15 mouse cellular contexts compared by ENCODE assay signal in the genomic region with DNA sequence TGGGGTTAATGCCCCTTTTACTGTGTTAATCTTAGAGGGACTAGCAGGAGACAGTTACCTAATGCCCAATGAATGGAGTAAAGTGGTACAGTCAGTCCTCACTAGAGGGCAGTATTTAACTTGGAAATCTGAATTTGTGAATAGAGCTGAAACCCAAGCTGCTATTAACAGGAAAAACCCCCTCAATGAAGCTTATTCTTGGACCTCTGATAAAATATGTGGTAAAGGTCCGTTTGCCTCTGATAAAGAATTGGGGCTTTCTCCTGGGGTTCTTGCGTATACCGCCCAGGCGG. TPM values are rescaled to one million over a fixed set of nuclear protein-coding genes. Genes with fewer than 3 reads are reported as not detected.
DNase-seq lines count a peak whose midpoint lies in the region; ATAC-seq and TF ChIP-seq lines count a peak whose summit lies in the region.
"Had no signal": no experiment of that assay in that cellular context is flagged by ENCODE, and none has a peak within 500 bp of the region (broad histone marks: within the 10 kb centered on the region; RNA-seq: fewer than 3 reads in every experiment).

No protein-coding gene starts in this region.

- no peak for TF ChIP-seq CTCF in forebrain, postnatal 0 days (IDR thresholded peaks at IDR 0.05; ENCODE audit: low read depth)
- TF ChIP-seq CTCF in left cerebral cortex, adult 2 months (IDR thresholded peaks at IDR 0.05): peak; percentile 43

- H3K9me3 ChIP-seq in forebrain, postnatal 0 days (ENCODE audit: low read length): no peaks in the 10 kb centered on the region
- no peaks in the 10 kb centered on the region; the same call in 1 of the 2 replicates for H3K9me3 ChIP-seq in forebrain, embryonic 12.5 days
- no peaks in the 10 kb centered on the region for H3K9me3 ChIP-seq in hindbrain, embryonic 12.5 days (replicated peaks)

- WGBS in forebrain, postnatal 0 days: 83% methylated on average over 4 of the region's 4 CpGs
- 84% methylated on average over 4 of the region's 4 CpGs for WGBS in forebrain, embryonic 12.5 days
- WGBS in hindbrain, embryonic 12.5 days: 85% methylated on average over 4 of the region's 4 CpGs

- intact Hi-C loops in left cerebral cortex, adult 2 months (cut with DNase I): no loop called here
- intact Hi-C loops in left cerebral cortex, postnatal 4 days (cut with DNase I): no loop called here

- no peaks in the 10 kb centered on the region for H3K27me3 ChIP-seq in forebrain, postnatal 0 days (ENCODE audit: insufficient read depth, low read length)
- H3K27me3 ChIP-seq in forebrain, embryonic 12.5 days: no peaks in the 10 kb centered on the region
- no peaks in the 10 kb centered on the region for H3K27me3 ChIP-seq in hindbrain, embryonic 12.5 days

- no peak overlapping the region for H3K4me2 ChIP-seq in forebrain, postnatal 0 days (ENCODE audit: low read depth)
- no peak overlapping the region for H3K4me2 ChIP-seq in forebrain, embryonic 12.5 days
- no peak overlapping the region for H3K4me2 ChIP-seq in hindbrain, embryonic 12.5 days (replicated peaks)

- ATAC-seq in forebrain, postnatal 0 days: no peak
- ATAC-seq in forebrain, embryonic 12.5 days (ENCODE audit: low FRiP score): no peak
- no peak for ATAC-seq in hindbrain, embryonic 12.5 days (ENCODE audit: low FRiP score)
- ATAC-seq: lung, postnatal 0 days had no signal

- no peaks in the 10 kb centered on the region for H3K36me3 ChIP-seq in forebrain, postnatal 0 days (ENCODE audit: insufficient read depth)
- no peaks in the 10 kb centered on the region for H3K36me3 ChIP-seq in forebrain, embryonic 12.5 days (replicated peaks)
- H3K36me3 ChIP-seq in hindbrain, embryonic 12.5 days: no peaks in the 10 kb centered on the region

- no peak overlapping the region for H3K27ac ChIP-seq in forebrain, postnatal 0 days (ENCODE audit: low read depth, low read length)
- no peak overlapping the region for H3K27ac ChIP-seq in forebrain, embryonic 12.5 days
- H3K27ac ChIP-seq in left cerebral cortex, adult 2 months: peak overlapping the region; percentile 59
- H3K27ac ChIP-seq in hindbrain, embryonic 12.5 days: no peak overlapping the region

- no peak overlapping the region for H3K9ac ChIP-seq in forebrain, postnatal 0 days
- no peak overlapping the region for H3K9ac ChIP-seq in forebrain, embryonic 12.5 days
- H3K9ac ChIP-seq in hindbrain, embryonic 12.5 days: no peak overlapping the region

- no peak overlapping the region for H3K4me3 ChIP-seq in forebrain, postnatal 0 days (ENCODE audit: low read depth, low read length)
- no peak overlapping the region for H3K4me3 ChIP-seq in forebrain, embryonic 12.5 days (replicated peaks)
- no peak overlapping the region for H3K4me3 ChIP-seq in left cerebral cortex, adult 2 months
- H3K4me3 ChIP-seq in hindbrain, embryonic 12.5 days: no peak overlapping the region

- DNase-seq in forebrain, postnatal 0 days: peak; percentile 3
- DNase-seq in left cerebral cortex, adult 2 months (ENCODE audit: extremely low spot score in 1 of 2, low spot score in 2 of 2): no peak
- no peak for DNase-seq in left cerebral cortex, adult 9 months (ENCODE audit: low spot score in 2 of 2)
- peak; percentile 48 for DNase-seq in ZHBTc4 (ENCODE audit: low read depth, low spot score)
- peak; percentile 1 for DNase-seq in retina, postnatal 1 day
- DNase-seq in left cerebral cortex, postnatal 4 days: no peak
- DNase-seq: cerebellum, postnatal 25 days; kidney, adult 8-10 months had no signal

- H3K4me1 ChIP-seq in forebrain, postnatal 0 days (ENCODE audit: insufficient read depth): no peaks in the 10 kb centered on the region
- H3K4me1 ChIP-seq in forebrain, embryonic 12.5 days: no peaks in the 10 kb centered on the region
- no peaks in the 10 kb centered on the region for H3K4me1 ChIP-seq in hindbrain, embryonic 12.5 days

RNA-seq across cellular contexts. Expression of a gene that starts 18.0 kb away (rescaled TPM):
- not detected in 2 replicates for total RNA-seq in forebrain, postnatal 0 days (2014; rRNA removed)
- not detected in 2 replicates for polyA plus RNA-seq in forebrain, postnatal 0 days (2015; fragmentation: Nextera tagmentation; extraction: Ambion mirVana)
- not detected in 2 replicates for polyA plus RNA-seq in forebrain, embryonic 12.5 days (2016; fragmentation: Nextera tagmentation; extraction: Ambion mirVana)
- not detected for total RNA-seq in left cerebral cortex, adult 2 months (2021)
- not detected for total RNA-seq in left cerebral cortex, postnatal 4 days (2021)
- polyA plus RNA-seq in hindbrain, embryonic 12.5 days (2016; fragmentation: Nextera tagmentation; extraction: Ambion mirVana): not detected in 2 replicates
- total RNA-seq: left cerebral cortex, postnatal 25 days had no signal
- polyA plus RNA-seq: heart, embryonic 14.5 days; lung, postnatal 0 days; stomach, embryonic 14.5 days had no signal

RNA-seq across cellular contexts. Expression of a gene that starts 24.5 kb away (rescaled TPM):
- not detected in 2 replicates for total RNA-seq in forebrain, postnatal 0 days (2014; rRNA removed)
- polyA plus RNA-seq in forebrain, postnatal 0 days (2015; fragmentation: Nextera tagmentation; extraction: Ambion mirVana): not detected in 2 replicates
- not detected in 2 replicates for polyA plus RNA-seq in forebrain, embryonic 12.5 days (2016; fragmentation: Nextera tagmentation; extraction: Ambion mirVana)
- not detected for total RNA-seq in left cerebral cortex, adult 2 months (2021)
- total RNA-seq in left cerebral cortex, postnatal 4 days (2021): not detected
- polyA plus RNA-seq in hindbrain, embryonic 12.5 days (2016; fragmentation: Nextera tagmentation; extraction: Ambion mirVana): not detected in 2 replicates
- total RNA-seq: adrenal gland, postnatal 36 days; left cerebral cortex, postnatal 25 days had no signal
- polyA plus RNA-seq: heart, embryonic 14.5 days; lung, postnatal 0 days; stomach, embryonic 14.5 days had no signal

RNA-seq across cellular contexts. Expression of a gene that starts 34.0 kb away (rescaled TPM):
- not detected in 2 replicates for total RNA-seq in forebrain, postnatal 0 days (2014; rRNA removed)
- polyA plus RNA-seq in forebrain, postnatal 0 days (2015; fragmentation: Nextera tagmentation; extraction: Ambion mirVana): not detected in 2 replicates
- not detected in 2 replicates for polyA plus RNA-seq in forebrain, embryonic 12.5 days (2016; fragmentation: Nextera tagmentation; extraction: Ambion mirVana)
- not detected for total RNA-seq in left cerebral cortex, adult 2 months (2021)
- not detected for total RNA-seq in left cerebral cortex, postnatal 4 days (2021)
- polyA plus RNA-seq in hindbrain, embryonic 12.5 days (2016; fragmentation: Nextera tagmentation; extraction: Ambion mirVana): not detected in 2 replicates
- total RNA-seq: adrenal gland, postnatal 36 days; left cerebral cortex, postnatal 25 days had no signal
- polyA plus RNA-seq: heart, embryonic 14.5 days; lung, postnatal 0 days; stomach, embryonic 14.5 days had no signal

RNA-seq across cellular contexts. Expression of a gene that starts 45.4 kb away (rescaled TPM):
- not detected in 2 replicates for total RNA-seq in forebrain, postnatal 0 days (2014; rRNA removed)
- polyA plus RNA-seq in forebrain, postnatal 0 days (2015; fragmentation: Nextera tagmentation; extraction: Ambion mirVana): not detected in 2 replicates
- polyA plus RNA-seq in forebrain, embryonic 12.5 days (2016; fragmentation: Nextera tagmentation; extraction: Ambion mirVana): not detected in 2 replicates
- not detected for total RNA-seq in left cerebral cortex, adult 2 months (2021)
- total RNA-seq in left cerebral cortex, postnatal 4 days (2021): not detected
- not detected in 2 replicates for polyA plus RNA-seq in hindbrain, embryonic 12.5 days (2016; fragmentation: Nextera tagmentation; extraction: Ambion mirVana)
- total RNA-seq: adrenal gland, postnatal 36 days; left cerebral cortex, postnatal 25 days had no signal
- polyA plus RNA-seq: heart, embryonic 14.5 days; lung, postnatal 0 days; stomach, embryonic 14.5 days had no signal

Comparison
In these comparisons a context has a peak if more than half of its experiments do, and no peak if none do; other contexts are left out.
1. DNase-seq: peak in forebrain, postnatal 0 days (single experiment), ZHBTc4 (single experiment) and retina, postnatal 1 day (single experiment); none in left cerebral cortex, adult 2 months (0 of 2), left cerebral cortex, adult 9 months (0 of 2) and left cerebral cortex, postnatal 4 days (single experiment).